Mouse (Mus musculus): ENCODE data around the gene Prkab1. TPM values are rescaled to one million over a fixed set of nuclear protein-coding genes. Genes with fewer than 3 reads are reported as not detected.

Prkab1 gene
- polyA plus RNA-seq, 1 experiment: 27.7 TPM

DNA sequence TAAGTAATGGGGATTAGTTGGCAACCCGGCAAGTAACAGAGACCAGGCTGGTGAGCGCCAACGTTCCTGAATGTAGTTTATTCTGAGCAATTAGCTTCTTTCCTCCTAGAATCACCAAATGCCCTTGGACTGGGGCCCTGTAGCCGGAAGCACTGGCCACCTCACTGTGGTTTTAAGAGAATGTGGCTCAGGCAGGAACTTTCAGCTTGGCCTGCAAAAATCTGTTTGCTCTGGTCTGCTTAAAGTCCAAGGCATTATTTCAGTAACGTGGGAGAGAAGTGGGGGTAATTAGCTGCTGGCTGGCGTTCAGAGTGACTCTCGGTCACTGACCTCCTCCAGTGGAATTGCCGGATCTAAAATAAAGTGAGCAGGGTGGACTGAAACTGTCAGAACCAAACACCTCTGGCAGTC, 1.1 kb downstream of the Prkab1 start:
- peak overlapping the region; percentile 71 for H3K4me3 ChIP-seq (ENCODE audit: low read depth, low read length)
- H3K9me3 ChIP-seq (replicated peaks; ENCODE audit: control insufficient read depth, insufficient read depth, low read length, poor library complexity, severe bottlenecking): no peaks in the 10 kb centered on the region
- no peaks in the 10 kb centered on the region for H3K27me3 ChIP-seq (ENCODE audit: control insufficient read depth, insufficient read depth, low read length, poor library complexity, severe bottlenecking)
- TF ChIP-seq POLR2A (IDR thresholded peaks at IDR 0.05; ENCODE audit: insufficient read depth, low read length): no peak
- TF ChIP-seq CTCF (IDR thresholded peaks at IDR 0.05; ENCODE audit: low read depth, low read length): no peak
- TF ChIP-seq EP300 (IDR thresholded peaks at IDR 0.05; ENCODE audit: insufficient read depth, low read depth, low read length): no peak
- H3K4me1 ChIP-seq (ENCODE audit: control insufficient read depth, insufficient read depth, low read length): peaks cover 1% of the 10 kb centered on the region
- no peak overlapping the region for H3K27ac ChIP-seq (ENCODE audit: insufficient read depth, low read length)
- peak overlapping the region; percentile 78 for H3K9ac ChIP-seq (ENCODE audit: low read depth, poor library complexity, severe bottlenecking)
- H3K36me3 ChIP-seq (ENCODE audit: control insufficient read depth, insufficient read depth, low read length, poor library complexity, severe bottlenecking): peaks cover 26% of the 10 kb centered on the region

DNA sequence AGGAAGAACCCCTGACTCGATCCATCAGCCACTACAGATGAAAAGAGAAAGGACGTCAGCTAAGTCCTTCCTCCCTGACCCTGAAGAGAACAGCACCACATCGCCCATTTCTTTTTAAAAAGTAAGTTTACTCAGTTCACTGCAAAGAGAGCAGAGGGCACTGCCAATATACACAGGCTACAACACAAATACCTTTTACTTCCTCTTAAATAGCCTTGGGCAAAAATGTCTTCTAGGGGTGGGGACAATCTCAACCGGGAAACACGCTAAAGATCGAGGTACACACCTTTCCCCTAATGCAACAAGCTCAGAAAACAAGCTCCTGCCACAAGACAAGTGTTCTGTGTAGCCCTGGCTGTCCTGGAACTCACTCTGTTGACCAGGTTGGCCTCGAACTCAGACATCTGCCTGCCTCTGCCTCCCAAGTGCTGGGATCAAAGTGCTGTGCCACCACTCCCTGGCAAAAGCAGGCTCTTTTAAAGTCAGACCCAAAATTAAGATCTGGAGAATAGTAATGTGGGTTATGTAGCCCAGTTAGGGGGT, 1.6 kb downstream of the Prkab1 start:
- no peak for TF ChIP-seq CTCF (IDR thresholded peaks at IDR 0.05; ENCODE audit: low read depth, low read length)
- no peak for TF ChIP-seq POLR2A (IDR thresholded peaks at IDR 0.05; ENCODE audit: insufficient read depth, low read length)
- no peak for TF ChIP-seq EP300 (IDR thresholded peaks at IDR 0.05; ENCODE audit: insufficient read depth, low read depth, low read length)
- Histone ChIP-seq H3K27ac (ENCODE audit: insufficient read depth, low read length) (no peak overlapping the region), H3K4me3 (ENCODE audit: low read depth, low read length) (peak overlapping the region; percentile 13; the same call in 1 of the 2 replicates), H3K27me3 (ENCODE audit: control insufficient read depth, insufficient read depth, low read length, poor library complexity, severe bottlenecking) (no peaks in the 10 kb centered on the region), H3K36me3 (ENCODE audit: control insufficient read depth, insufficient read depth, low read length, poor library complexity, severe bottlenecking) (peaks cover 31% of the 10 kb centered on the region), H3K4me1 (ENCODE audit: control insufficient read depth, insufficient read depth, low read length) (peaks cover 1% of the 10 kb centered on the region), H3K9me3 (replicated peaks; ENCODE audit: control insufficient read depth, insufficient read depth, low read length, poor library complexity, severe bottlenecking) (no peaks in the 10 kb centered on the region), H3K9ac (ENCODE audit: low read depth, poor library complexity, severe bottlenecking) (no peak overlapping the region)

DNA sequence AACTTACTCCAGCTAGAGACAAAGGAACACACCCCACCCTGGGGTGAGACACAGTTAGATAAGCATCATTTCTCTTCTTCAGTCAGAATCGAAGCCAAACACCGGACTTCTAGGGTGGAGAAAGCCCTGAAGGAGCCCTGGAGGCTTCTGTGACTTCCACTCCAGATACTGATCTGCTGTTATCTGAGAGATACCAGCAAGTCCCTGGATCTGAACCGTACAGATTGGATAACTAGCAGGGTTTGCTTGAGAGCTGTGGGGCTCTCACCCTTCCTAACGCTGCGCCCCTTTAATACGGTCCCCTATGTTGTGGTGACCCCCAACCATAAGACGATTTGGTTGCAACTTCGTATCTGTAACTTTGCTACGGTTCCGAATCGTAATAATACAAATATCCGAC, 2.2 kb downstream of the Prkab1 start:
- no peaks in the 10 kb centered on the region for H3K27me3 ChIP-seq (ENCODE audit: control insufficient read depth, insufficient read depth, low read length, poor library complexity, severe bottlenecking)
- H3K9me3 ChIP-seq (replicated peaks; ENCODE audit: control insufficient read depth, insufficient read depth, low read length, poor library complexity, severe bottlenecking): no peaks in the 10 kb centered on the region
- H3K4me3 ChIP-seq (ENCODE audit: low read depth, low read length): no peak overlapping the region
- peaks cover 36% of the 10 kb centered on the region for H3K36me3 ChIP-seq (ENCODE audit: control insufficient read depth, insufficient read depth, low read length, poor library complexity, severe bottlenecking)
- H3K9ac ChIP-seq (ENCODE audit: low read depth, poor library complexity, severe bottlenecking): no peak overlapping the region
- peaks cover 1% of the 10 kb centered on the region for H3K4me1 ChIP-seq (ENCODE audit: control insufficient read depth, insufficient read depth, low read length)
- no peak overlapping the region for H3K27ac ChIP-seq (ENCODE audit: insufficient read depth, low read length)
- TF ChIP-seq CTCF (IDR thresholded peaks at IDR 0.05; ENCODE audit: low read depth, low read length) (no peak), EP300 (IDR thresholded peaks at IDR 0.05; ENCODE audit: insufficient read depth, low read depth, low read length) (no peak)

DNA sequence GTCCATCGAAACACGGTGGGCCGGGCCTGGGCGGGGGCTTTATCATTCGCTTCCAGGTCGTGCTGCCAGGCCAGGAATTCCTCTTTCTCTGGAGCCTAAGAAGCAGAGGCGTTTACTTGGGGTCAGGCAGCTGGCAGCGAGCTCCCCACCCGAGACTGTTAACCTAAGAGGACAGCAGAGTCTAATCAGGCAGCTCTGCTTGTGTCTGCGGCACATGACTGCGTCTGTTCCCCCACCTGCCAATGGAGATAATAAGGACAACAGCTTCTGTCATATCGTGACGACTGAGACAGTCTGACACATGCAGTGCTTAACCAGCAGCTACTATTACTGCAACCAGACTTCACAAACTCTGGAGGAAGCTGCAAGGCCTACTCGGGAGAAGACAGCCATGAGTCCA, 2.8 kb downstream of the Prkab1 start:
- no peak overlapping the region for H3K4me3 ChIP-seq (ENCODE audit: low read depth, low read length)
- peaks cover 41% of the 10 kb centered on the region for H3K36me3 ChIP-seq (ENCODE audit: control insufficient read depth, insufficient read depth, low read length, poor library complexity, severe bottlenecking)
- H3K9me3 ChIP-seq (replicated peaks; ENCODE audit: control insufficient read depth, insufficient read depth, low read length, poor library complexity, severe bottlenecking): no peaks in the 10 kb centered on the region
- peaks cover 1% of the 10 kb centered on the region for H3K4me1 ChIP-seq (ENCODE audit: control insufficient read depth, insufficient read depth, low read length)
- TF ChIP-seq CTCF (IDR thresholded peaks at IDR 0.05; ENCODE audit: low read depth, low read length) (no peak), EP300 (IDR thresholded peaks at IDR 0.05; ENCODE audit: insufficient read depth, low read depth, low read length) (no peak), POLR2A (IDR thresholded peaks at IDR 0.05; ENCODE audit: insufficient read depth, low read length) (no peak)
- H3K27me3 ChIP-seq (ENCODE audit: control insufficient read depth, insufficient read depth, low read length, poor library complexity, severe bottlenecking): no peaks in the 10 kb centered on the region
- H3K9ac ChIP-seq (ENCODE audit: low read depth, poor library complexity, severe bottlenecking): no peak overlapping the region
- no peak overlapping the region for H3K27ac ChIP-seq (ENCODE audit: insufficient read depth, low read length)

DNA sequence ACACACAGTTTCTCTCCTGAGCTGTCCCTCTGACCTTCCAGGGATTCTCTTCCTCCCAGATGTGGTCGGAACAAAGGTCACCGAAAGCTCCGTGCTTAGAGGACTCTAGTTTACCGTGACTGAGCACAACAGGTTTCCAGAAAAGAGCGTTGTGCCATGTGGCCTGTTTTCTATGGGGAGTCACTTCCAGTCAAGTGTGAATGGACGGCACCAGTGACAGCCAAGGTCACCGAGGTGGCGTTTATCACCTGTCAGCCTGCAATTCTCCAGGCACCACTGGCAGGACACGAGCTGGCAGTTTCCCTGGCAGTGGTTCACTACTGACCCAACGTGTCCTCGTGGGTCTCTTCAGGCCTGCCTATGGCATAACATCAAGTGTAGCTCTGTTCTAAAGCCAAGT, 4.9 kb downstream of the Prkab1 start:
- H3K9ac ChIP-seq (ENCODE audit: low read depth, poor library complexity, severe bottlenecking): no peak overlapping the region
- H3K4me3 ChIP-seq (ENCODE audit: low read depth, low read length): no peak overlapping the region
- no peaks in the 10 kb centered on the region for H3K9me3 ChIP-seq (replicated peaks; ENCODE audit: control insufficient read depth, insufficient read depth, low read length, poor library complexity, severe bottlenecking)
- no peak for TF ChIP-seq POLR2A (IDR thresholded peaks at IDR 0.05; ENCODE audit: insufficient read depth, low read length)
- H3K27ac ChIP-seq (ENCODE audit: insufficient read depth, low read length): no peak overlapping the region
- H3K27me3 ChIP-seq (ENCODE audit: control insufficient read depth, insufficient read depth, low read length, poor library complexity, severe bottlenecking): no peaks in the 10 kb centered on the region
- peaks cover 51% of the 10 kb centered on the region for H3K36me3 ChIP-seq (ENCODE audit: control insufficient read depth, insufficient read depth, low read length, poor library complexity, severe bottlenecking)
- H3K4me1 ChIP-seq (ENCODE audit: control insufficient read depth, insufficient read depth, low read length): peaks cover 1% of the 10 kb centered on the region

DNA sequence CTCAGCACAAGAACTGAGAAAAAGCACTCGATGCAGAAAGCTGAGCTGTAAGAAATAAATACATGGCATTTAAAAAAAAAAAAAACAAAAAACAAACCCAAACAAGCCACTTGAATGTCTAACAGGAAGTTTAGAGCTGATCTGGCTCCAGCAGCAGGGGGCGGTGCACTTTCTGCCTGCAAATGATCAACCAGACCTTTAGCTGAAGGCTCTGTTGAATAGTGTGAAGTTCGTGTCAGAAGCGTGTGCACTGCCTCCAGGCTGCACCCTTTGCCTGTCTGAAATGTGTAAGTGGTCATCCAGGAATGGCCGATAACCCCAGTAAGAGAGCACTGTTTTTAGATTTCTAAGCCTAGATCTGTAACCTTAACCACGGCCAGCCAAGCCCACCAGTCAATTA, 5.5 kb downstream of the Prkab1 start:
- peaks cover 56% of the 10 kb centered on the region for H3K36me3 ChIP-seq (ENCODE audit: control insufficient read depth, insufficient read depth, low read length, poor library complexity, severe bottlenecking)

More for the DNA sequence above, 5.5 kb downstream of the Prkab1 start:
- Histone ChIP-seq H3K4me3 (ENCODE audit: low read depth, low read length) (no peak overlapping the region), H3K4me1 (ENCODE audit: control insufficient read depth, insufficient read depth, low read length) (peaks cover 1% of the 10 kb centered on the region), H3K9me3 (replicated peaks; ENCODE audit: control insufficient read depth, insufficient read depth, low read length, poor library complexity, severe bottlenecking) (no peaks in the 10 kb centered on the region), H3K27ac (ENCODE audit: insufficient read depth, low read length) (no peak overlapping the region), H3K9ac (ENCODE audit: low read depth, poor library complexity, severe bottlenecking) (no peak overlapping the region), H3K27me3 (ENCODE audit: control insufficient read depth, insufficient read depth, low read length, poor library complexity, severe bottlenecking) (no peaks in the 10 kb centered on the region)
- TF ChIP-seq CTCF (IDR thresholded peaks at IDR 0.05; ENCODE audit: low read depth, low read length) (peak; percentile 25), POLR2A (IDR thresholded peaks at IDR 0.05; ENCODE audit: insufficient read depth, low read length) (no peak), EP300 (IDR thresholded peaks at IDR 0.05; ENCODE audit: insufficient read depth, low read depth, low read length) (no peak)

All from ES-Bruce4 (cell line).